In genomic region chr3:31213802-31214201, GRCm38 (mm10) we compare ENCODE assay signal across 13 mouse cellular contexts.
DNase-seq lines count a peak whose midpoint lies in the region; ATAC-seq and TF ChIP-seq lines count a peak whose summit lies in the region.
"Had no signal": no experiment of that assay in that cellular context is flagged by ENCODE, and none has a peak within 500 bp of the region (broad histone marks: within the 10 kb centered on the region; RNA-seq: fewer than 3 reads in every experiment).

No protein-coding gene starts in this region.

- H3K4me2 ChIP-seq in hindbrain, embryonic 16.5 days (ENCODE audit: low read length): no peak overlapping the region
- no peak overlapping the region for H3K4me2 ChIP-seq in stomach, postnatal 0 days (replicated peaks; ENCODE audit: low read depth)
- H3K4me2 ChIP-seq: embryonic facial prominence, embryonic 15.5 days; heart, embryonic 13.5 days had no signal

- no peak for TF ChIP-seq EP300 in stomach, postnatal 0 days (optimal IDR thresholded peaks at IDR 0.05)

- peaks cover 5% of the 10 kb centered on the region for H3K4me1 ChIP-seq in cortical plate, adult 2 months (ENCODE audit: control insufficient read depth, insufficient read depth, low read length)
- peaks cover 3% of the 10 kb centered on the region; the same call in 1 of the 2 replicates for H3K4me1 ChIP-seq in hindbrain, embryonic 16.5 days (ENCODE audit: control insufficient read depth, insufficient read depth, low read depth, low read length)
- H3K4me1 ChIP-seq in stomach, postnatal 0 days (replicated peaks; ENCODE audit: control insufficient read depth, insufficient read depth): no peaks in the 10 kb centered on the region
- H3K4me1 ChIP-seq in lung, adult 2 months (ENCODE audit: control insufficient read depth, insufficient read depth, low read length): no peaks in the 10 kb centered on the region

- H3K9ac ChIP-seq in hindbrain, embryonic 16.5 days (ENCODE audit: low read depth, low read length): no peak overlapping the region
- no peak overlapping the region for H3K9ac ChIP-seq in stomach, postnatal 0 days (ENCODE audit: low read length)
- H3K9ac ChIP-seq: embryonic facial prominence, embryonic 15.5 days; heart, embryonic 13.5 days; liver, embryonic 14.5 days had no signal

- no peaks in the 10 kb centered on the region for H3K9me3 ChIP-seq in hindbrain, embryonic 16.5 days (ENCODE audit: control insufficient read depth, low read length)
- no peaks in the 10 kb centered on the region for H3K9me3 ChIP-seq in stomach, postnatal 0 days (ENCODE audit: control insufficient read depth, low read length)
- H3K9me3 ChIP-seq: embryonic facial prominence, embryonic 15.5 days; heart, embryonic 13.5 days had no signal

- peak; percentile 76 for ATAC-seq in hindbrain, embryonic 16.5 days
- ATAC-seq in monocyte, adult 5-6 weeks (replicated peaks; ENCODE audit: insufficient number of reproducible peaks, low FRiP score, low TSS enrichment, poor library complexity, severe bottlenecking): no peak
- no peak for ATAC-seq in stomach, postnatal 0 days (ENCODE audit: low FRiP score, low TSS enrichment)

- TF ChIP-seq POLR2A in cortical plate, adult 2 months (IDR thresholded peaks at IDR 0.05; ENCODE audit: extremely low read depth, insufficient read depth, low read length): 0 out of 2 replicates have a peak, but pooled peaks have one; percentile 28
- no peak for TF ChIP-seq POLR2A in lung, adult 2 months (IDR thresholded peaks at IDR 0.05; ENCODE audit: borderline replicate concordance, extremely low read depth, low read depth, low read length)

- no peaks in the 10 kb centered on the region for H3K36me3 ChIP-seq in hindbrain, embryonic 16.5 days (ENCODE audit: control insufficient read depth, insufficient read depth, low read length)
- no peaks in the 10 kb centered on the region for H3K36me3 ChIP-seq in stomach, postnatal 0 days (ENCODE audit: control insufficient read depth, insufficient read depth, low read length)
- H3K36me3 ChIP-seq: embryonic facial prominence, embryonic 15.5 days; heart, embryonic 13.5 days had no signal

- 7% methylated on average over 3 of the region's 3 CpGs for WGBS in hindbrain, embryonic 16.5 days
- WGBS in stomach, postnatal 0 days: 33% methylated on average over 3 of the region's 3 CpGs
- 46% methylated on average over 3 of the region's 3 CpGs for WGBS in lung, adult 2 months

- H3K4me3 ChIP-seq in layer of hippocampus, adult 2 months: no peak overlapping the region
- H3K4me3 ChIP-seq in cortical plate, adult 2 months (ENCODE audit: insufficient read depth, low read length): no peak overlapping the region
- H3K4me3 ChIP-seq in hindbrain, embryonic 16.5 days (ENCODE audit: low read length): no peak overlapping the region
- H3K4me3 ChIP-seq in stomach, postnatal 0 days (ENCODE audit: low read depth, low read length): no peak overlapping the region
- H3K4me3 ChIP-seq in lung, adult 2 months (replicated peaks; ENCODE audit: extremely low read depth, low read depth, low read length): no peak overlapping the region
- H3K4me3 ChIP-seq: embryonic facial prominence, embryonic 15.5 days; heart, embryonic 13.5 days; myocyte had no signal

- DNase-seq in layer of hippocampus, adult 2 months (ENCODE audit: low spot score in 2 of 2): no peak
- DNase-seq in layer of hippocampus, postnatal 14 days (ENCODE audit: low spot score in 2 of 2): no peak
- peak; percentile 13 for DNase-seq in retina, adult 2 months (ENCODE audit: low read depth, low spot score)
- no peak for DNase-seq in stomach, postnatal 0 days (ENCODE audit: low spot score)
- DNase-seq in lung, adult 2 months: no peak
- DNase-seq: kidney, postnatal 10 days had no signal

- peak overlapping the region; percentile 86 for H3K27ac ChIP-seq in layer of hippocampus, adult 2 months
- peak overlapping the region; percentile 96 for H3K27ac ChIP-seq in cortical plate, adult 2 months (ENCODE audit: insufficient read depth, low read length)
- H3K27ac ChIP-seq in hindbrain, embryonic 16.5 days (ENCODE audit: low read depth, low read length): no peak overlapping the region; the same call in 1 of the 2 replicates
- H3K27ac ChIP-seq in stomach, postnatal 0 days (replicated peaks): no peak overlapping the region
- H3K27ac ChIP-seq: embryonic facial prominence, embryonic 15.5 days; heart, embryonic 13.5 days; liver, embryonic 14.5 days had no signal

- TF ChIP-seq CTCF in layer of hippocampus, adult 2 months (conservative IDR thresholded peaks at IDR 0.05): no peak
- no peak for TF ChIP-seq CTCF in cortical plate, adult 2 months (IDR thresholded peaks at IDR 0.05; ENCODE audit: extremely low read depth, insufficient read depth, low read length)
- no peak for TF ChIP-seq CTCF in stomach, postnatal 0 days (IDR thresholded peaks at IDR 0.05; ENCODE audit: low read depth)
- TF ChIP-seq CTCF in lung, adult 2 months (IDR thresholded peaks at IDR 0.05; ENCODE audit: insufficient read depth, low read length): no peak

- no peaks in the 10 kb centered on the region for H3K27me3 ChIP-seq in hindbrain, embryonic 16.5 days (replicated peaks; ENCODE audit: control insufficient read depth, insufficient read depth, low read length)
- H3K27me3 ChIP-seq in stomach, postnatal 0 days (ENCODE audit: control insufficient read depth, insufficient read depth, low read length): no peaks in the 10 kb centered on the region
- H3K27me3 ChIP-seq: embryonic facial prominence, embryonic 15.5 days had no signal

Comparison
In these comparisons a context has a peak if more than half of its experiments do, and no peak if none do; other contexts are left out.
1. H3K27ac ChIP-seq: peak in layer of hippocampus, adult 2 months (single experiment) and cortical plate, adult 2 months (single experiment); none in hindbrain, embryonic 16.5 days (single experiment) and stomach, postnatal 0 days (single experiment).